Mouse (Mus musculus) cerebral cortex, adult 2 months (tissue): ENCODE results near the gene Prkd2.

Source experiments
- WGBS: fragments of 180-500 bp; shearing (Covaris S2); methylation state at CpG from one replicate; pipeline ENCODE4 v1.1.7; 2018; 5-methylcytosine and 5-hydroxymethylcytosine counted together

The Prkd2 gene

GRCm38 (mm10) chr7:16917447-16917846 is 74.7 kb downstream of the Prkd2 start:
- WGBS: 80% methylated on average over 11 of the region's 11 CpGs

- WGBS: 27% methylated on average over 9 of the region's 9 CpGs
Measured at GRCm38 (mm10) chr7:16918014-16918413, 75.3 kb downstream of the Prkd2 start.

- WGBS: 53% methylated on average over 3 of the region's 3 CpGs
Measured at GRCm38 (mm10) chr7:16918670-16919069, 76.0 kb downstream of the Prkd2 start.

DNA sequence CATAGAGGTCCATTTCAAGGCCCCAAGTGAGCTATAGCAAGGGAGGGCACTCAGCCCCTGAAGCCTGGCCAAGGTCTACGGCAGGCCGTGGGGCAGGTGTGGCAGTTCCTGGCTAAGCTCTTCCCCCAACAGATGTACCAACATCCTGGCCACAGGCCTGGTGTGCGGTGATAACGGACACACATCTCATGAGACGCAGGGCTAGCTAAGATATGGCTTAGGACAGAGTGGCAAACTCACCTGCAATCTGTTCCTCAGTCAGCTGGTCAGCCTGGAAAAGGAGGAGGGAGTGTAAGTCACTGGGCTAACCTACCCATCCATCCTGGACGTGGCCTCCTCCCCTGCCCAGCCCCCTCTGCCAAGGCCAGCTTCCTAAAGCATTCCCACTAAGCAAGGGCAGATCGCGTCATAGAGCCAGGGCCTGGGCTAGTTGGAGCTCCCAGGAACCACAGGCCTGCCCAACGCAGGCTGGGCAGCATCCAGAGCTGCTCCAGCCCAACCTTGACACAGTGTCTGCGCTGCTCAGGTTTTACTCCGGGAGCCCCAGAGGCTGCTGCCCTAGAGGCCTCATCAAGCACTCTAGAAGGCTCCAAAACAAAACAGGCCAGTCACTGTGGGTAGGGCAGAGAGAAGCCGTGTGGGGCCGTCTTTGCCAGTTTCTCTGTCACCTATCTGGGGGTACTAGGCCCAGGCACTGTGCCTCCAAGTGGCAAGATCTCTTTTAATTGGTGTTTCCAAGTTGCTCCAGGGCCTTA is 76.9 kb downstream of the Prkd2 start:
- 30% methylated on average over 13 of the region's 13 CpGs for WGBS
